Mouse (Mus musculus): ENCODE results near the gene Atp5f1. TPM values are rescaled to one million over a fixed set of nuclear protein-coding genes. Genes with fewer than 3 reads are reported as not detected.

The Atp5f1 gene
- 262 TPM for polyA plus RNA-seq (2017; shearing (Covaris generic))

DNA sequence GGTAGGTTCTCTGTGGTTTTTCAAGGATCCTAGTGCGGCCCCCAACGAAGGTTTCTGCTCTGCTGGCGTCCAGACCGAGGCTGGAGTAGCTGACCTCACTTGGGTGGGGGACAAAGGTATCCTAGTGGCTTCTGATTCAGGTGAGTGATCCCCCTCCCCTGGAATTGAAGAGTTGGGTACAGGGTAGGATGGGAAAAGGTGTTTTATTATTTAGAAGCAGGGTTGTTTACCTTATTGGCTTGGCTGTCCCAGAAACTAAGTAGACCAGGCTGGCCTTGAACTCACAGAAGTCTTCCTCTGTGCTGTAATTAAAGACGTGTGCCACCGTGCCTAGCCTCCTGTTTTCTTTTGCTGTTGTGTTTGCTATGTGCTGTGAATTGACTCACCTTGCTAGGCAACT lies at the start of gene Atp5f1:
Gene Atp5f1, minus strand, starts transcription at position 101 of the 400 bp plus-strand sequence.

DNA sequence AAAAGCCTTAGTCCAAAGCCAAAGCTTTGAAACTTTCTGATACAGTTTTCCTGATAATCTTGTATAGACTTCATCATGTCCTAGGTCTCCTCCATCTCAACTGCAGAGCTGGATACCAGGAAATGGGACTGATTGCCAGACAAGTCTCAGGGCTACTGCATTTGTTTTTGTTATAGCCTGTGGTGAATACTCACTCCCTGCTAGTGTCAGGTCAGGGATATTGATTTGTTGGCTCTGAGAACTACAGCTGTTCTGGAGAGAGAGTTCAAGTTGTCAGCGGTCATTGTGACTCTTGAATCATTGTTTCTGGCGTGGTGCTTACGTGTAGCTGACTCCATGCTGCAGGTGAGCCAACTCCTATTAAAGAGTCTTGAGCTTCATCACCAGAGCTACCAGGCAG lies 13.5 kb upstream of the Atp5f1 start, which contains the start of gene Ovgp1:
Gene Ovgp1, plus strand, starts transcription at position 301 of the 400 bp plus-strand sequence.

DNA sequence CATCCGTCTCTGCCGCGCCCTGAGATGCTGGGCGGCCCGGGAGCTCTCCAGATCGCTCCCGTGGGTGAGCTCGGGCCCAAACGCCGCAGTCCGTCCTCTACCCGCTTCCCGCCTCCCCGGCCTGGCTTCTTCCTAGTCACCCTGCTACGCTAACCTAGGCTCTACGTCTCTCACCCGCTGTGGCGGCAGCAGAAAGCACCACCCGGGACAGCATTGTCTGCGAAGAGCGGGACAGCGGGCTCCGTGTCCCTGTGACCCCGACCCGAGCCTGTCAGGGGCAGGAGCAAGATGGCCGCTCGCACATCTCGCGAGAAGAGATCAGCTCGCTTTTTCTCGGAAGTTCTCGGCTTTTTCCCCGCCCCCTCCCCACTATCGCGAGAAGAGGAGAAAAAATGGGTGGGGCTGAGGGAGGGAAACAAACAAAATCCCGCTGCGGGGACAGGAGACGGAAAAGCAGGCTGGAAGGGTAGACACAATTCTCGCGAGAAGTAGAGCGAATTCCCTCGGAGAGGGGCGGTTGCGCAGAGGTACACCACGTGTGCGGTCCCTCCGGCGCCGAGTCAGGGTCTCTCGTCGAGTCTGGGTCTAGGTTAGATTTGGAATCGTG lies 822 bp downstream of the Atp5f1 start, which contains the start of gene Wdr77:
Gene Wdr77, plus strand, starts transcription at position 396 of the 607 bp plus-strand sequence.

DNA sequence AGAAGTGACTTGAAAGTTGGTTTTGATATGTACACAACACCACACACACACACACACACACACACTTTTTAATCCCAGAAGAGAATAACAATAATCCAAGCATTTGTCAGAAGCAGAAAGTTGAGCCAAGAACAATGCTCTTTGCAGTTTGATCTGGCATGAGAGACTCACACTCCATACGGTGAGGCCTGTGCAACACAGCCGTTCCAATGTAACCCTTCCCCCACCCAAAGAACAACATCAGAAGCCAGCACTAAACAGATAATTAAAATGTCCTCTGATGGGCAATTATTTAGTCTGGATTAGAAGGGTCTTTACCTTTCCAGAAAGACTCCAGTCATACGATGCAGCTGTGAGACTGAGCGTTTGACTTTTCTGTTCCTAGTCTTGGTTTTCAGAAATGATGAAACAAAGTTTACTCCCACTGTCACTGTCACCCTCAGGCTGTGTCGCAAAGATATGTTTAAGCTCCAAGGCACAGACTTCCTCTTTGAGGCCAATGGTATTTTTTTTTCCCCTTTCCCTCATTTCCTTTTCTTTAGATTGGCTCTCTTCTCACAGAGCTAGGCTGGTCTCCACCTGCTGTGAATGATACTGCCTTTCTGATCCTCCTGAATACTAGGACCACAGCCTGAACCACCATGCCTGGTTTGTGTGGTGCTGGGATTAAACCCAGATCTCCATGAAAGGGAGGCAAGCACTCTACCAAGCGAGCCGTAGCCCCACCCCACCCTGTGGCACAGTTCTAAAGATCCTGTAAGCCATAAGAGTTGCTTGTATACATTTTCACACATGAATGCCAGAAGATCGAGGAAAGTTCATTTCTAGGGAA lies 27.4 kb downstream of the Atp5f1 start, which contains the start of gene I830077J02Rik:
Gene I830077J02Rik, minus strand, starts transcription at position 425 of the 832 bp plus-strand sequence.

Other genes starting within 250 kb of the Atp5f1 start
- 181 TPM for gene Rap1a, start 158.8 kb downstream of the Atp5f1 start, polyA plus RNA-seq (2017; shearing (Covaris generic))
- not detected for gene Adora3, start 89.2 kb downstream of the Atp5f1 start, polyA plus RNA-seq (2017; shearing (Covaris generic))
- gene Tmigd3, start 89.2 kb downstream of the Atp5f1 start, polyA plus RNA-seq (2017; shearing (Covaris generic)), result not detected
- gene I830077J02Rik, start 27.4 kb downstream of the Atp5f1 start, polyA plus RNA-seq (2017; shearing (Covaris generic)), result 0.42 TPM
- gene Wdr77, start 730 bp downstream of the Atp5f1 start, polyA plus RNA-seq (2017; shearing (Covaris generic)), result 67.8 TPM
- gene Ovgp1, start 13.6 kb upstream of the Atp5f1 start, polyA plus RNA-seq (2017; shearing (Covaris generic)), result 16.2 TPM
- gene Pifo, start 54.5 kb upstream of the Atp5f1 start, polyA plus RNA-seq (2017; shearing (Covaris generic)), result 3.4 TPM
- 5.0 TPM for gene Chil5, start 72.7 kb upstream of the Atp5f1 start, polyA plus RNA-seq (2017; shearing (Covaris generic))
- gene Chia1, start 153.1 kb upstream of the Atp5f1 start, polyA plus RNA-seq (2017; shearing (Covaris generic)), result not detected
- not detected for gene Chil3, start 207.5 kb upstream of the Atp5f1 start, polyA plus RNA-seq (2017; shearing (Covaris generic))

All from naive thymus-derived CD4-positive, alpha-beta T cell, adult 5 months (primary cell).